Mouse (Mus musculus) liver, embryonic 14 days (tissue): ENCODE measurements around the gene Agrp. TPM values are rescaled to one million over a fixed set of nuclear protein-coding genes. Genes with fewer than 3 reads are reported as not detected.

Experiments
- polyA plus RNA-seq: library from polyadenylated mRNA; depleted of rRNA; stranded (reverse); fragments of >200 nt; gene quantifications from 2 replicates; pipeline ENCODE4 v1.2.3, GENCODE M21; 2012; rRNA removed

Agrp gene
- 0.05 TPM in 1 of 2 replicates, not detected in the other for polyA plus RNA-seq

GRCm38 (mm10) chr8:105636963-105637510 lies at the start of gene Agrp:
Gene Agrp (minus strand): TSS chr8:105637393.

GRCm38 (mm10) chr8:105685796-105686308 lies 48.7 kb upstream of the Agrp start, which contains the start of gene Carmil2:
Gene Carmil2 (plus strand): TSS chr8:105686274.

DNA sequence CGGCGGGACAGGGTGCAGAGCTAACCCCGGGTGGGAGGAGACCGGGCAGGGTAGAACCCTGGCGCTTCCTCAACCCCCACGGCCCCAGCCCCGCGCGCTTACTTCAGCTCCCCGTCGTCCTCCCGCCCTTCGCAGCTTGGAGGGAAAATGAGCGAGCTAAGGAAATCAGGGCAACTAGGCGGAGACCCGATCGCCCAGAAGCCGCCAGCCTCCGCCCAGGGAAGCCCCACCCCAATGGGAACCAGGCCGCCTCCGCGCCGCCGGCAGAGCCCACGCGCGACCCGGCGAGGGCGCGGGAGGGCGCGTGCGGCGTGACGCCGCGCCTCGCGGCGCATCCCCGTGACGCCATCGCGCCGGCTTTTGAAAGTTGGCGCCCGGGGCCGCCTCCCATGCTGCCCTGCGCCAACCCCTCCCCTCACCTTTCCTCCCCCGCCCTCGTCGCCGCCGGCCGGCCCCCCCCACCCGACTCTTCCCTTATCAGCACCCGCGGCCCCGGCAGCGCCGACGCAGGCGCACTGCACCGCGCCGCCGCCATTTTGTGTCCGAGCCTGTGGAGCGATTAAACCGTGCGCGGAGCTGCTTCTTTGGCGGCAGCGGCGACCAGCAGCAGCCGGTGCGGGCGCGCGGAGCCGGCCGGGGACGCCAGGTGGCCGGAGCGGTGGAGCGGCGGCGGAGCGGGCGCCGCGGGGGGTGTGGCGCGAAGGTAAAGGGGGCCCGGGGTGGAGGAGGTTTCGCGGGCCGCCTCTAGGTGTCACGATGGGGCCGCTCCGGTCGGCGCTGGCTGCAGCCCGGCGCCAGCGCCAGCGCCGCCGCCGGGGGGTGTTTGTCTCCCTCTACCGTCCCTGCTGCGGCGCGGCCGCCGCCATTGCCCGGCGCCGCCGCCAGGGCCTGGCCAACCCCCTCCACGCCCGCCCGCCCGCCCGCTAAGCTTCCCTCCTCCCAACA lies 903 bp downstream of the Agrp start, which contains the start of gene Ctcf:
Gene Ctcf (plus strand): TSS at position 551 of the 945 bp plus-strand sequence.

DNA sequence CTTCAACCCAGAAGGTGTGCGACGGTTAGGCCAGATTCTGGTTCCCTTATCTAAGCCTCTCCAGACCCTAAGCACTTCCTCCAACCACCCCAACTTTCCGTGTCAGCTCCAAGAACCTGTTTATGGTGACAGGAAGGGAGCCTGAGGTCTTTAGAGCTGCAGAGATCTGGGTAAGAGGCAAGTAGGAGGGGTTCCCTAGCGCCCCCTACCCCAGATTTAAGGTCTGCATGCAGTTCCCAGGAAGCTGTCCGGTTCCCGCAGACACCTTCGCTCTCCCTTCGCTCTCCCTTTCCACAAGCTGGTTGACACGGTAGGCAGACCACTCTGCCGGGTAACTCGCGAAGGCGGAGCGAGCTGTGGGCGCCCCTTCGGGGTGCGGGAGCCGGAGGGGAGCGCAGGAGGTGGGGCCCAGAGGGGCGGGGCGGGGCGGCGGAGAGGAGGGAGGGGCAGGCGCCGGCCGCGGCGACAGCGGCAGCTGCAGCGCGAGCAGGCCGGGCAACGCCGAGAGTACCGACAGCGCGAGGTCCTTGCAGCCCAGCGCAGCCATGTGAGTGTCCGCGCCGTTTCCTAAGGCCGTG lies 32.3 kb downstream of the Agrp start, which contains the start of gene Ripor1:
Gene Ripor1 (plus strand): TSS at position 452 of the 578 bp plus-strand sequence.

DNA sequence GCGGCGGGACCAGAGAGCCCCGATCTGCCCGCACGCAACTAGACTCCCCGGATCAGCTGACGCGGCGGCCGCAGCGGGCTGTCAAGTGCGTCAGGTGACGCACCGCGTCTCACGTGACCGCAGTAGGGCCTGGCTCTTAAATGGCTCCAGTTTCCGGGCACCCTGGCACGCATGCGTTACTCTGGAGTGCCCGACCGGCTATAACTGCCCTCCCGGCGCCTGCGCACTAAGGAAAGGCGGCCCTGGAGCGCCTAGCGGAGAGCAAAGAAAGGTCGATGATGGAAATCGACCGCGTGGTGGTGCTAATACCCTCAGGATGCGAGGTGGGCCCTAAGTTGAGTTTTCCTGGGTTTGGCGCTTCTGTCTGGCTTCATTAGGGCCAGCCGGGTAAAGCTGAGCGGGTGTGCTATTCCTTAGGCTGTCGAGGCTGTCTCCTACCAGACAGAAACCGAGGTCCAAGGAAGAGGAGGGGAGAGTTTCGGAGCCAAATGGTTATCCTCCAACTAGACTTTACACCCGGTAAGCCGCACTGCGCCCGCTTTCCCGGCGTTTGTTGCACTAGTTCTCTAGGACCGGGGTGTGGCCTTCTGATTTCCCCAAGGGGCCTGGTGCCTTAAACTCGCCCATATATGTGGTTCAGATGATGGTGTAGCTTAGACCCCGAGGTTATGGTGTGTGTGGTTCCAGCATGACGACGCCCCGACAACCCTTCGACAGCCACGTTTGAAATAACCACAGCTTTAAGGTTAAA lies 71.1 kb downstream of the Agrp start, which contains the start of gene Atp6v0d1:
Gene Atp6v0d1 (minus strand): TSS at position 96 of the 751 bp plus-strand sequence.

GRCm38 (mm10) chr8:105518436-105519313 lies 118.5 kb downstream of the Agrp start, which contains the start of gene Hsd11b2:
Gene Hsd11b2 (plus strand): TSS chr8:105518755.

Other genes with a start within 250 kb of the Agrp start
- not detected in 2 replicates for gene Kctd19, start 223.9 kb downstream of the Agrp start, polyA plus RNA-seq
- gene Lrrc36, start 223.8 kb downstream of the Agrp start, polyA plus RNA-seq: 0.08 and 0.10 TPM in 2 replicates
- 0.69 and 2.4 TPM in 2 replicates for gene Tppp3, start 165.9 kb downstream of the Agrp start, polyA plus RNA-seq
- 1.9 and 2.1 TPM in 2 replicates for gene Zdhhc1, start 140.5 kb downstream of the Agrp start, polyA plus RNA-seq
- gene Hsd11b2, start 118.6 kb downstream of the Agrp start, polyA plus RNA-seq: 0.85 and 0.98 TPM in 2 replicates
- gene Atp6v0d1, start 71.3 kb downstream of the Agrp start, polyA plus RNA-seq: 32.3 and 42.6 TPM in 2 replicates
- gene Ripor1, start 32.1 kb downstream of the Agrp start, polyA plus RNA-seq: 3.7 and 4.5 TPM in 2 replicates
- gene Ctcf, start 825 bp downstream of the Agrp start, polyA plus RNA-seq: 19.4 and 23.8 TPM in 2 replicates
- 1.00 and 1.8 TPM in 2 replicates for gene Carmil2, start 48.9 kb upstream of the Agrp start, polyA plus RNA-seq
- 8.2 and 9.3 TPM in 2 replicates for gene Acd, start 63.7 kb upstream of the Agrp start, polyA plus RNA-seq
- 5.7 TPM in 2 replicates for gene Pard6a, start 63.8 kb upstream of the Agrp start, polyA plus RNA-seq
- 0.03 TPM in 1 of 2 replicates, not detected in the other for gene 4933405L10Rik, start 70.3 kb upstream of the Agrp start, polyA plus RNA-seq
- gene Enkd1, start 70.8 kb upstream of the Agrp start, polyA plus RNA-seq: 7.6 and 8.1 TPM in 2 replicates
- 1.0 and 1.1 TPM in 2 replicates for gene Gfod2, start 121.3 kb upstream of the Agrp start, polyA plus RNA-seq
- gene Ranbp10, start 190.0 kb upstream of the Agrp start, polyA plus RNA-seq: 48.1 and 64.7 TPM in 2 replicates
- gene Tsnaxip1, start 190.3 kb upstream of the Agrp start, polyA plus RNA-seq: 0.02 and 0.06 TPM in 2 replicates
- gene Cenpt, start 215.9 kb upstream of the Agrp start, polyA plus RNA-seq: 22.0 and 25.8 TPM in 2 replicates
- gene Thap11, start 217.7 kb upstream of the Agrp start, polyA plus RNA-seq: 22.2 and 26.2 TPM in 2 replicates
- gene Nutf2, start 223.2 kb upstream of the Agrp start, polyA plus RNA-seq: 90.9 and 92.1 TPM in 2 replicates
- gene Edc4, start 243.5 kb upstream of the Agrp start, polyA plus RNA-seq: 13.8 and 17.0 TPM in 2 replicates